Mouse (Mus musculus) testis, adult 2 months (tissue): Measurements from ENCODE around the gene Vmn2r120.

Experiments used
- CTCF ChIP-seq: fragments of 200-500 bp; IDR thresholded peaks from 2 replicates; pipeline ENCODE4 v1.5.1; 2012; ENCODE audit warnings: low read depth, mild to moderate bottlenecking, inconsistent platforms, low read length, moderate library complexity; ENCODE audit not compliant: control insufficient read depth, insufficient read depth, insufficient replicate concordance
- POLR2A ChIP-seq: fragments of 200-500 bp; IDR thresholded peaks from 2 replicates; pipeline ENCODE4 v1.6.1; 2012; ENCODE audit warnings: low read depth, mild to moderate bottlenecking, inconsistent platforms, low read length, moderate library complexity; ENCODE audit not compliant: control insufficient read depth

DNA sequence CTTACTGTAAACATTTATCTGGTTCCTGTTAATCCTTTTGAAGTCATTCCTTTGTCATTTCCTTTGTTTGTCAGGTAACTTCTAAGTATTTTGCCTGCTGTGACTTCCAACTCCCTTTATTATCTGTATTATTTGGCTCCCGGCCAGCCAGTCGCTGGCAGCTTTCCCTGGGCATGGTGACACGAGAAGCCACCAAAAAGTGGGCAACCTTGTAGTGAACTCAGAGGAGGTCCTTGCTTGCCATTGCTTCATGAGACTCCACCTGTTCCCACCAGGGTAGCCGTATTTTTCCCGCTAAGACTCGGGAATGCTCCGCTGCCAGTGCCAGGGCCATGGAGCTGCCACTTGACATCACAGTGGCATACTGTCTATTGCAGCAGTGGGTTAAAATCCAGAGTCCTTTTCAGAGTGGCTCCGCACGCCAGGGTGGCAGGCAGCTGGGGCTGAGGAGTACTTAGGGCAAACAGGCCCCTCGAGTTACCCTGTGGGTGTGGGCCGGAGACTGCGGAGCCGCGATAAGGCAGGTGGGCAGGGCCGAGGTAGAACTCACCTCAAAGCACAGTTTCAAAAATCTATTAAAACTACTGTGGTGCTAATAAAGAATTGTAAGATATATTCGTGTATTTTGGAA, 28.9 kb upstream of the Vmn2r120 start:
- TF ChIP-seq CTCF (no peak), POLR2A (no peak)
